Mouse (Mus musculus) limb, embryonic 11.5 days (tissue): ENCODE results near the gene B4galt5. TPM values are rescaled to one million over a fixed set of nuclear protein-coding genes. Genes with fewer than 3 reads are reported as not detected.

Experiments
- ATAC-seq: fragments of 200-750 bp; cut with Nextera tagmentation; 2 replicates; pipeline ENCODE4 v1.8.0; 2017; ENCODE audit warnings: low read depth; ENCODE audit not compliant: insufficient number of reproducible peaks, low FRiP score, low TSS enrichment
- DNase-seq: peaks from one replicate; pipeline ENCODE4 v3.0.0-alpha.2; 2015; ENCODE audit warnings: low spot score
- H3K27ac ChIP-seq: fragments of 300-500 bp; sonication (generic); replicated peaks from 2 replicates; pipeline ENCODE4 v1.5.1; 2014; ENCODE audit warnings: low read depth, mild to moderate bottlenecking, low read length
- H3K27me3 ChIP-seq: fragments of 300-500 bp; sonication (generic); 2 replicates; pipeline ENCODE4 v1.6.1; 2014; ENCODE audit warnings: mild to moderate bottlenecking, low read length, mixed read lengths; ENCODE audit not compliant: control insufficient read depth, insufficient read depth
- H3K36me3 ChIP-seq: fragments of 300-500 bp; sonication (generic); 2 replicates; pipeline ENCODE4 v1.6.1; 2014; ENCODE audit warnings: mild to moderate bottlenecking, low read length, moderate library complexity, mixed read lengths; ENCODE audit not compliant: control insufficient read depth, insufficient read depth
- H3K4me1 ChIP-seq: fragments of 300-500 bp; sonication (generic); 2 replicates; pipeline ENCODE4 v1.6.1; 2014; ENCODE audit warnings: low read length, mixed read lengths; ENCODE audit not compliant: control insufficient read depth, insufficient read depth
- H3K4me2 ChIP-seq: fragments of 300-500 bp; sonication (generic); 2 replicates; pipeline ENCODE4 v1.6.1; 2014; ENCODE audit warnings: low read depth, mild to moderate bottlenecking, moderate library complexity; ENCODE audit not compliant: severe bottlenecking
- H3K4me3 ChIP-seq: fragments of 300-500 bp; sonication (generic); 2 replicates; pipeline ENCODE4 v1.5.1; 2014; ENCODE audit warnings: low read depth, low read length
- H3K9ac ChIP-seq: fragments of 300-500 bp; sonication (generic); 2 replicates; pipeline ENCODE4 v1.6.1; 2014; ENCODE audit warnings: mild to moderate bottlenecking, low read length
- H3K9me3 ChIP-seq: fragments of 300-500 bp; sonication (generic); 2 replicates; pipeline ENCODE4 v1.6.1; 2016; ENCODE audit warnings: low read length; ENCODE audit not compliant: control insufficient read depth
- WGBS: fragments of 180-500 bp; shearing (Covaris S2); extraction: QIAGEN DNeasy Blood & Tissue Kit; methylation state at CpG from one replicate; pipeline ENCODE4 v1.1.7; 2014; 5-methylcytosine and 5-hydroxymethylcytosine counted together
- polyA plus RNA-seq: library from polyadenylated mRNA; unstranded; fragments of >200 nt; fragmentation: Nextera tagmentation; extraction: Ambion mirVana; gene quantifications from 2 replicates; pipeline ENCODE4 v1.2.1, GENCODE M21; 2014

The B4galt5 gene
- polyA plus RNA-seq, 1 experiment from 2014 or later = 15.9 TPM

GRCm38 (mm10) chr2:167302641-167303040, 46.3 kb downstream of the B4galt5 start:
- Histone ChIP-seq H3K27me3 (no peaks in the 10 kb centered on the region), H3K9me3 (no peaks in the 10 kb centered on the region), H3K9ac (no peak overlapping the region), H3K4me2 (no peak overlapping the region), H3K36me3 (no peaks in the 10 kb centered on the region), H3K4me1 (peaks cover 10% of the 10 kb centered on the region; the same call in 1 of the 2 replicates), H3K27ac (no peak overlapping the region), H3K4me3 (no peak overlapping the region)
- WGBS = 56% methylated on average over 1 of the region's 1 CpGs
- DNase-seq = no peak
- ATAC-seq = no peak

- H3K4me1 ChIP-seq = peaks cover 5% of the 10 kb centered on the region; the same call in 1 of the 2 replicates
- 96% methylated on average over 12 of the region's 12 CpGs for WGBS
- no peak overlapping the region for H3K4me3 ChIP-seq
- DNase-seq = no peak
- no peak overlapping the region for H3K27ac ChIP-seq
- no peaks in the 10 kb centered on the region for H3K36me3 ChIP-seq
- no peak for ATAC-seq
- no peak overlapping the region for H3K4me2 ChIP-seq
- no peaks in the 10 kb centered on the region for H3K9me3 ChIP-seq
- H3K9ac ChIP-seq = no peak overlapping the region
- no peaks in the 10 kb centered on the region for H3K27me3 ChIP-seq
These were observed 47.0 kb downstream of the B4galt5 start for GRCm38 (mm10) chr2:167302031-167302430.

GRCm38 (mm10) chr2:167301601-167302000, 47.4 kb downstream of the B4galt5 start:
- Histone ChIP-seq H3K4me1 (peaks cover 3% of the 10 kb centered on the region; the same call in 1 of the 2 replicates), H3K27me3 (no peaks in the 10 kb centered on the region), H3K9ac (no peak overlapping the region), H3K27ac (no peak overlapping the region), H3K36me3 (no peaks in the 10 kb centered on the region), H3K9me3 (no peaks in the 10 kb centered on the region), H3K4me2 (no peak overlapping the region), H3K4me3 (no peak overlapping the region)
- DNase-seq (no peak), ATAC-seq (no peak)
- WGBS = 92% methylated on average over 7 of the region's 7 CpGs

GRCm38 (mm10) chr2:167300943-167301497, 48.0 kb downstream of the B4galt5 start:
- no peaks in the 10 kb centered on the region for H3K36me3 ChIP-seq
- no peak for ATAC-seq
- WGBS = 90% methylated on average over 21 of the region's 21 CpGs

GRCm38 (mm10) chr2:167299861-167300667, 48.9 kb downstream of the B4galt5 start:
- ATAC-seq (no peak), DNase-seq (no peak)
- Histone ChIP-seq H3K9me3 (no peaks in the 10 kb centered on the region), H3K9ac (no peak overlapping the region), H3K36me3 (no peaks in the 10 kb centered on the region), H3K27me3 (no peaks in the 10 kb centered on the region), H3K4me1 (peaks cover 3% of the 10 kb centered on the region; the same call in 1 of the 2 replicates), H3K4me2 (no peak overlapping the region), H3K27ac (no peak overlapping the region), H3K4me3 (no peak overlapping the region)
- 69% methylated on average over 6 of the region's 6 CpGs for WGBS

More at GRCm38 (mm10) chr2:167300943-167301497, 48.0 kb downstream of the B4galt5 start:
- Histone ChIP-seq H3K27me3 (no peaks in the 10 kb centered on the region), H3K4me1 (peaks cover 3% of the 10 kb centered on the region; the same call in 1 of the 2 replicates), H3K27ac (no peak overlapping the region), H3K9me3 (no peaks in the 10 kb centered on the region), H3K9ac (no peak overlapping the region), H3K4me3 (no peak overlapping the region), H3K4me2 (no peak overlapping the region)
- DNase-seq = no peak

GRCm38 (mm10) chr2:167298729-167299705, 50.0 kb downstream of the B4galt5 start:
- no peak overlapping the region for H3K9ac ChIP-seq
- H3K4me3 ChIP-seq = no peak overlapping the region
- ATAC-seq (no peak), DNase-seq (no peak)
- no peaks in the 10 kb centered on the region for H3K9me3 ChIP-seq
- 86% methylated on average over 27 of the region's 27 CpGs for WGBS
- H3K27ac ChIP-seq = no peak overlapping the region
- H3K27me3 ChIP-seq = no peaks in the 10 kb centered on the region
- no peaks in the 10 kb centered on the region for H3K36me3 ChIP-seq
- H3K4me1 ChIP-seq = peaks cover 3% of the 10 kb centered on the region; the same call in 1 of the 2 replicates
- no peak overlapping the region for H3K4me2 ChIP-seq

- Histone ChIP-seq H3K4me2 (no peak overlapping the region), H3K9me3 (no peaks in the 10 kb centered on the region), H3K9ac (no peak overlapping the region), H3K4me1 (peaks cover 3% of the 10 kb centered on the region), H3K27me3 (no peaks in the 10 kb centered on the region), H3K27ac (no peak overlapping the region), H3K36me3 (no peaks in the 10 kb centered on the region), H3K4me3 (no peak overlapping the region)
- 95% methylated on average over 11 of the region's 11 CpGs for WGBS
- no peak for ATAC-seq
- no peak for DNase-seq
These were observed 51.0 kb downstream of the B4galt5 start for GRCm38 (mm10) chr2:167297985-167298384.

GRCm38 (mm10) chr2:167294926-167295325, 54.1 kb downstream of the B4galt5 start:
- Histone ChIP-seq H3K9ac (no peak overlapping the region), H3K27ac (no peak overlapping the region), H3K4me1 (peaks cover 3% of the 10 kb centered on the region; the same call in 1 of the 2 replicates), H3K36me3 (no peaks in the 10 kb centered on the region), H3K27me3 (no peaks in the 10 kb centered on the region), H3K9me3 (no peaks in the 10 kb centered on the region), H3K4me2 (no peak overlapping the region), H3K4me3 (no peak overlapping the region)
- no peak for DNase-seq
- no peak for ATAC-seq
- WGBS = 66% methylated on average over 15 of the region's 15 CpGs
